In genomic region chr6:8395061-8395460, GRCm38 (mm10) we compare ENCODE assay signal across 23 mouse cellular contexts.
DNase-seq lines count a peak whose midpoint lies in the region; ATAC-seq lines count a peak whose summit lies in the region.
"Had no signal": no experiment of that assay in that cellular context is flagged by ENCODE, and none has a peak within 500 bp of the region (broad histone marks: within the 10 kb centered on the region; RNA-seq: fewer than 3 reads in every experiment).

No protein-coding gene starts in this region.

- ATAC-seq in kidney, embryonic 16.5 days (ENCODE audit: low FRiP score, low TSS enrichment), result peak; percentile 49; the same call in 1 of the 2 replicates
- peak; percentile 45; the same call in 1 of the 2 replicates for ATAC-seq in midbrain, embryonic 12.5 days (ENCODE audit: low FRiP score, low read depth)
- ATAC-seq in midbrain, embryonic 14.5 days (ENCODE audit: low FRiP score, low TSS enrichment), result no peak
- ATAC-seq: activated CD4-positive, CD25-positive, alpha-beta regulatory T cell, adult 4 months; forebrain, embryonic 14.5 days; hindbrain, embryonic 16.5 days; intestine, embryonic 15.5 days had no signal

- no peak for DNase-seq in kidney, postnatal 14 days
- no peak for DNase-seq in midbrain, embryonic 14.5 days
- peak; percentile 39 for DNase-seq in embryo, embryonic 10.5 days (ENCODE audit: low spot score)
- DNase-seq in mesoderm, embryonic 11.5 days (ENCODE audit: low read depth, low spot score), result peak; percentile 35
- DNase-seq in urinary bladder, postnatal 25 days (ENCODE audit: low spot score), result no peak
- DNase-seq: adrenal gland, adult 8-10 months; cerebellum, adult 11-12 months; cerebellum, postnatal 14 days; gastrocnemius, adult 2 months; left cerebral cortex, postnatal 4 days; lung, postnatal 4 days; right cerebral cortex, postnatal 14 days; thymus, postnatal 36 days had no signal

- H3K4me2 ChIP-seq in kidney, embryonic 16.5 days (replicated peaks; ENCODE audit: low read depth, low read length), result no peak overlapping the region
- no peak overlapping the region for H3K4me2 ChIP-seq in midbrain, embryonic 12.5 days (replicated peaks)
- no peak overlapping the region for H3K4me2 ChIP-seq in midbrain, embryonic 14.5 days (ENCODE audit: low read length)
- H3K4me2 ChIP-seq: embryonic facial prominence, embryonic 15.5 days; intestine, embryonic 15.5 days; limb, embryonic 15.5 days; lung, embryonic 15.5 days had no signal

- H3K36me3 ChIP-seq in kidney, embryonic 16.5 days (ENCODE audit: insufficient read depth, low read length), result no peaks in the 10 kb centered on the region
- no peaks in the 10 kb centered on the region for H3K36me3 ChIP-seq in midbrain, embryonic 12.5 days
- no peaks in the 10 kb centered on the region for H3K36me3 ChIP-seq in midbrain, embryonic 14.5 days (ENCODE audit: control insufficient read depth, insufficient read depth, low read length)
- H3K36me3 ChIP-seq: embryonic facial prominence, embryonic 15.5 days; intestine, embryonic 15.5 days; limb, embryonic 15.5 days; lung, embryonic 15.5 days had no signal

- no peaks in the 10 kb centered on the region for H3K9me3 ChIP-seq in kidney, embryonic 16.5 days (ENCODE audit: low read length)
- no peaks in the 10 kb centered on the region for H3K9me3 ChIP-seq in midbrain, embryonic 12.5 days
- H3K9me3 ChIP-seq in midbrain, embryonic 14.5 days (ENCODE audit: control insufficient read depth, low read length), result no peaks in the 10 kb centered on the region
- H3K9me3 ChIP-seq: embryonic facial prominence, embryonic 15.5 days; intestine, embryonic 15.5 days; limb, embryonic 15.5 days; lung, embryonic 15.5 days had no signal

- no peaks in the 10 kb centered on the region for H3K27me3 ChIP-seq in kidney, embryonic 16.5 days (ENCODE audit: insufficient read depth, low read length)
- no peaks in the 10 kb centered on the region for H3K27me3 ChIP-seq in midbrain, embryonic 12.5 days
- no peaks in the 10 kb centered on the region for H3K27me3 ChIP-seq in midbrain, embryonic 14.5 days (ENCODE audit: control insufficient read depth, insufficient read depth, low read length)
- H3K27me3 ChIP-seq: embryonic facial prominence, embryonic 15.5 days; intestine, embryonic 15.5 days; limb, embryonic 15.5 days; lung, embryonic 15.5 days had no signal

- no peak overlapping the region for H3K9ac ChIP-seq in kidney, embryonic 16.5 days (replicated peaks; ENCODE audit: low read length)
- H3K9ac ChIP-seq in midbrain, embryonic 12.5 days (replicated peaks), result no peak overlapping the region
- no peak overlapping the region for H3K9ac ChIP-seq in midbrain, embryonic 14.5 days (replicated peaks; ENCODE audit: low read length)
- H3K9ac ChIP-seq: embryonic facial prominence, embryonic 15.5 days; intestine, embryonic 15.5 days; limb, embryonic 15.5 days; lung, embryonic 15.5 days had no signal

- no peak overlapping the region for H3K4me3 ChIP-seq in kidney, embryonic 16.5 days (ENCODE audit: low read length)
- no peak overlapping the region for H3K4me3 ChIP-seq in midbrain, embryonic 12.5 days
- no peak overlapping the region for H3K4me3 ChIP-seq in midbrain, embryonic 14.5 days (replicated peaks; ENCODE audit: low read depth, low read length)
- H3K4me3 ChIP-seq: embryonic facial prominence, embryonic 15.5 days; gastrocnemius, adult 2 months; intestine, embryonic 15.5 days; limb, embryonic 15.5 days; lung, embryonic 15.5 days had no signal

- no peaks in the 10 kb centered on the region for H3K4me1 ChIP-seq in kidney, embryonic 16.5 days (ENCODE audit: insufficient read depth, low read length)
- H3K4me1 ChIP-seq in midbrain, embryonic 12.5 days, result peaks cover 11% of the 10 kb centered on the region; the same call in 1 of the 2 replicates
- peaks cover 7% of the 10 kb centered on the region for H3K4me1 ChIP-seq in midbrain, embryonic 14.5 days (ENCODE audit: control insufficient read depth, insufficient read depth, low read length)
- H3K4me1 ChIP-seq: embryonic facial prominence, embryonic 15.5 days; intestine, embryonic 15.5 days; limb, embryonic 15.5 days had no signal

- H3K27ac ChIP-seq in kidney, embryonic 16.5 days (ENCODE audit: low read length), result no peak overlapping the region
- H3K27ac ChIP-seq in midbrain, embryonic 12.5 days (replicated peaks), result no peak overlapping the region
- H3K27ac ChIP-seq in midbrain, embryonic 14.5 days (replicated peaks; ENCODE audit: low read depth, low read length), result no peak overlapping the region
- H3K27ac ChIP-seq: embryonic facial prominence, embryonic 15.5 days; gastrocnemius, adult 2 months; intestine, embryonic 15.5 days; kidney, postnatal 0 days; limb, embryonic 15.5 days; lung, embryonic 15.5 days had no signal

- 26% methylated on average over 4 of the region's 4 CpGs for WGBS in kidney, embryonic 16.5 days
- WGBS in midbrain, embryonic 12.5 days, result 27% methylated on average over 4 of the region's 4 CpGs
- WGBS in midbrain, embryonic 14.5 days, result 21% methylated on average over 4 of the region's 4 CpGs

Comparison
In these comparisons a context has a peak if more than half of its experiments do, and no peak if none do; other contexts are left out.
1. DNase-seq: peak in embryo, embryonic 10.5 days (single experiment) and mesoderm, embryonic 11.5 days (single experiment); none in kidney, postnatal 14 days (single experiment), midbrain, embryonic 14.5 days (single experiment) and urinary bladder, postnatal 25 days (single experiment).